Mouse (Mus musculus) MEL (cell line): Measurements from ENCODE around the gene Lrrc32. TPM values are rescaled to one million over a fixed set of nuclear protein-coding genes. Genes with fewer than 3 reads are reported as not detected.

ENCODE experiments used
- DNase-seq: peaks from one replicate; pipeline ENCODE4 v3.0.0; 2011; ENCODE audit warnings: low read depth, low spot score
- H3K27ac ChIP-seq: 2 replicates; pipeline ENCODE4 v1.5.1; 2012; ENCODE audit warnings: low read depth, mild to moderate bottlenecking, control low read depth, low read length, moderate library complexity; ENCODE audit not compliant: control insufficient read depth
- H3K27me3 ChIP-seq, 2 experiments: fragments of 150-350 bp in 1 of 2; sonication (generic) in 1 of 2; 2 replicates each; pipeline ENCODE4 v1.6.1; 2012; ENCODE audit warnings: low read length in 2 of 2, mild to moderate bottlenecking in 2 of 2, improper control_type of control experiment in 1 of 2, moderate library complexity in 1 of 2; ENCODE audit not compliant: insufficient read depth in 2 of 2, control insufficient read depth in 1 of 2
- H3K36me3 ChIP-seq, 2 experiments: 2 replicates each; pipeline ENCODE4 v1.6.1; 2012 to 2014; ENCODE audit warnings: low read length in 2 of 2, improper control_type of control experiment in 1 of 2, inconsistent platforms in 1 of 2, mild to moderate bottlenecking in 1 of 2; ENCODE audit not compliant: insufficient read depth in 2 of 2, control insufficient read depth in 1 of 2
- H3K4me1 ChIP-seq, 2 experiments: fragments of 150-350 bp in 1 of 2; sonication (generic) in 1 of 2; 2 replicates each; pipeline ENCODE4 v1.6.1; 2012; ENCODE audit warnings: low read length in 2 of 2, improper control_type of control experiment in 1 of 2, mild to moderate bottlenecking in 1 of 2; ENCODE audit not compliant: insufficient read depth in 2 of 2, control insufficient read depth in 1 of 2
- H3K4me3 ChIP-seq, 2 experiments: fragments of 150-350 bp in 1 of 2; sonication (generic) in 1 of 2; 2 replicates each; pipeline ENCODE4 v1.5.1; 2012; ENCODE audit warnings: low read depth in 2 of 2, low read length in 2 of 2, mild to moderate bottlenecking in 2 of 2, moderate library complexity in 2 of 2, control low read depth in 1 of 2, improper control_type of control experiment in 1 of 2; ENCODE audit not compliant: control insufficient read depth in 1 of 2, insufficient read depth in 1 of 2
- H3K79me2 ChIP-seq: 2 replicates; pipeline ENCODE4 v1.6.1; 2012; ENCODE audit warnings: mild to moderate bottlenecking, low read length, moderate library complexity; ENCODE audit not compliant: control insufficient read depth, poor library complexity, insufficient read depth
- H3K9ac ChIP-seq: 2 replicates; pipeline ENCODE4 v1.6.1; 2012; ENCODE audit warnings: low read depth, mild to moderate bottlenecking, control low read depth, low read length, moderate library complexity; ENCODE audit not compliant: control insufficient read depth, poor library complexity, severe bottlenecking
- H3K9me3 ChIP-seq: fragments of 150-350 bp; sonication (generic); replicated peaks from 2 replicates; pipeline ENCODE4 v1.6.1; 2012; ENCODE audit warnings: mild to moderate bottlenecking, low read length, improper control_type of control experiment, moderate library complexity; ENCODE audit not compliant: insufficient read depth
- CHD2 ChIP-seq: IDR thresholded peaks from 2 replicates; pipeline ENCODE4 v1.6.1; 2011; ENCODE audit warnings: low read length, improper control_type of control experiment
- HCFC1 ChIP-seq: IDR thresholded peaks from 2 replicates; pipeline ENCODE4 v1.6.1; 2012; ENCODE audit warnings: low read depth, mild to moderate bottlenecking, inconsistent platforms, low read length, improper control_type of control experiment, moderate library complexity
- KAT2A ChIP-seq: conservative IDR thresholded peaks from 2 replicates; pipeline ENCODE4 v1.6.1; 2012; ENCODE audit warnings: low read depth, low read length, improper control_type of control experiment, inconsistent platforms
- MAFK ChIP-seq: IDR thresholded peaks from 2 replicates; pipeline ENCODE4 v1.6.1; 2011; ENCODE audit warnings: low read depth, mild to moderate bottlenecking, low read length, improper control_type of control experiment, borderline replicate concordance
- MEF2A ChIP-seq: IDR thresholded peaks from 2 replicates; pipeline ENCODE4 v1.6.1; 2014; ENCODE audit warnings: low read depth, mild to moderate bottlenecking, inconsistent platforms, low read length, improper control_type of control experiment; ENCODE audit not compliant: poor library complexity, insufficient replicate concordance, severe bottlenecking; ENCODE audit errors: extremely low read depth
- MYC ChIP-seq: IDR thresholded peaks from 2 replicates; pipeline ENCODE4 v1.6.1; 2011; ENCODE audit warnings: low read depth, mild to moderate bottlenecking, low read length, improper control_type of control experiment, moderate library complexity
- NRF1 ChIP-seq: IDR thresholded peaks from 2 replicates; pipeline ENCODE4 v1.6.1; 2014; ENCODE audit warnings: low read depth, mild to moderate bottlenecking, inconsistent platforms, low read length, improper control_type of control experiment, moderate library complexity; ENCODE audit not compliant: poor library complexity, insufficient read depth, severe bottlenecking
- POLR2AphosphoS2 ChIP-seq: IDR thresholded peaks from 2 replicates; pipeline ENCODE4 v1.6.1; 2011; ENCODE audit warnings: low read length, improper control_type of control experiment
- POLR2AphosphoS5 ChIP-seq: IDR thresholded peaks from 2 replicates; pipeline ENCODE4 v1.6.1; 2012; ENCODE audit warnings: low read depth, borderline replicate concordance, mild to moderate bottlenecking, inconsistent platforms, low read length, moderate library complexity, mixed read lengths
- SMC3 ChIP-seq: IDR thresholded peaks from 2 replicates; pipeline ENCODE4 v1.6.1; 2011; ENCODE audit warnings: low read depth, low read length, improper control_type of control experiment
- TCF12 ChIP-seq: IDR thresholded peaks from 2 replicates; pipeline ENCODE4 v1.6.1; 2014; ENCODE audit warnings: low read depth, mild to moderate bottlenecking, inconsistent platforms, low read length, improper control_type of control experiment, moderate library complexity
- UBTF ChIP-seq: IDR thresholded peaks from 2 replicates; pipeline ENCODE4 v1.6.1; 2012; ENCODE audit warnings: low read depth, mild to moderate bottlenecking, inconsistent platforms, low read length, improper control_type of control experiment, moderate library complexity, borderline replicate concordance; ENCODE audit not compliant: insufficient read depth
- USF2 ChIP-seq, 2 experiments: IDR thresholded peaks; 2 replicates each; pipeline ENCODE4 v1.6.1; 2011 to 2012; ENCODE audit warnings: improper control_type of control experiment in 2 of 2, low read length in 2 of 2, borderline replicate concordance in 1 of 2, inconsistent platforms in 1 of 2, low read depth in 1 of 2, mild to moderate bottlenecking in 1 of 2; ENCODE audit not compliant: insufficient read depth in 1 of 2
- ZC3H11A ChIP-seq: IDR thresholded peaks from 2 replicates; pipeline ENCODE4 v1.6.1; 2012; ENCODE audit warnings: low read depth, mild to moderate bottlenecking, inconsistent platforms, low read length, improper control_type of control experiment
- ZKSCAN1 ChIP-seq: IDR thresholded peaks from 2 replicates; pipeline ENCODE4 v1.6.1; 2012; ENCODE audit warnings: low read depth, mild to moderate bottlenecking, inconsistent platforms, low read length, improper control_type of control experiment, moderate library complexity
- ZMIZ1 ChIP-seq: IDR thresholded peaks from 2 replicates; pipeline ENCODE4 v1.6.1; 2012; ENCODE audit warnings: low read depth, mild to moderate bottlenecking, inconsistent platforms, low read length, improper control_type of control experiment, moderate library complexity
- polyA plus RNA-seq, 2 experiments: library from polyadenylated mRNA; stranded (reverse) in 1 of 2; unstranded in 1 of 2; fragments of >175 nt in 1 of 2; fragments of >200 nt in 1 of 2; gene quantifications; 2 replicates each; pipeline versions ENCODE4 v1.2.1 to v1.2.4; 2012; ENCODE audit warnings: low replicate concordance in 2 of 2, low read depth in 1 of 2; ENCODE audit not compliant: insufficient read length in 2 of 2, insufficient read depth in 1 of 2, missing spikeins in 1 of 2
- total RNA-seq: library from RNA; depleted of rRNA; stranded (reverse); fragments of 300-350 nt; gene quantifications from 2 replicates; pipeline ENCODE4 v1.2.3, GENCODE M21; 2012

Lrrc32 gene
- total and polyA plus RNA-seq, 3 experiments: not detected

DNA sequence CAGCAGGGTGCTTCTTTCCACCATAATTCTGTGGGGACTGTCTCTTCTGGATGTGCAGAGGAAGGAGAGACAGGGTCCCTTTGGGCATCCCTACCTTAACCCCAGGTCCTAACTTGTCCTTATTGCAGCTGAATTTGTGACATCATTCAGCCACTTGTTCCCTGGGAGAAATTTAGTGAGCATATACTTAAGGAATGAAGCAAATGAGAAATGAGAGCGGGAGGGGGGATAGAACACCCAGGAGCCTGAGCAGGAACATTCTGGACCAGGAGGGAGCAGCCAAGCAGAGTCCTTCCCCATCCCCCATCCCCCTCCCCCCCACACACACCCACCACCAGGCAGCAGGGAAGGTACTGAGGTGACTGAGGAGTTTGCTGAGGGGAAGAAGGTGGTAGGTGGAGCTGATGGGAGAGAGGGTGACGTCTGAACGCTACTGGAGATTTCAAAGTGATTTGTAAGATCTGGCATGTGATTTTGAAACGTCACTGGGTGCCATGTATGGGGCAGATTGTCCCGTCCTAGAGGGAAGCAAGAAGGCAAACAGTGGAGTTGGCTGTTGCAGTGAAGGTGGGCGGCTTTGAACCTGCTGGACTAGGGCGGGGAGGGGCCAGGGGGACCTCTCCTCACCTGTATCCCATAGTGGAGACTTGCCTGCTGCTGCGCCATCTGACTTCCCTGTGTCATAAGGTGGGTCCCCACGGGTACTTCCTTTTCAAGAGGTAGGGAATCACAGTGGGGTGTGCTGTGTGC is 2.5 kb downstream of the Lrrc32 start:
- Histone ChIP-seq H3K27ac (no peak overlapping the region), H3K4me3 (no peak overlapping the region), H3K36me3 (no peaks in the 10 kb centered on the region), H3K27me3 (peaks cover 0 to 1% of the 10 kb centered on the region in 2 experiments; a peak in 2 of 4 replicates), H3K4me1 (no peaks in the 10 kb centered on the region), H3K79me2 (no peaks in the 10 kb centered on the region), H3K9me3 (no peaks in the 10 kb centered on the region), H3K9ac (no peak overlapping the region)
- DNase-seq: no peak
- no peak for TF ChIP-seq MAFK
- no peak for TF ChIP-seq CHD2
- no peak for TF ChIP-seq KAT2A
- no peak for TF ChIP-seq POLR2AphosphoS5
- no peak for TF ChIP-seq MEF2A
- TF ChIP-seq POLR2AphosphoS2: no peak
- TF ChIP-seq HCFC1: no peak
- no peak for TF ChIP-seq ZMIZ1
- no peak for TF ChIP-seq NRF1
- no peak for TF ChIP-seq USF2 (IDR thresholded peaks at IDR 0.05; ENCODE audit: borderline replicate concordance in 1 of 2, insufficient read depth in 1 of 2, low read depth in 1 of 2, low read length in 2 of 2)
- TF ChIP-seq TCF12: no peak
- no peak for TF ChIP-seq UBTF
- TF ChIP-seq SMC3: no peak
- TF ChIP-seq MYC: no peak

DNA sequence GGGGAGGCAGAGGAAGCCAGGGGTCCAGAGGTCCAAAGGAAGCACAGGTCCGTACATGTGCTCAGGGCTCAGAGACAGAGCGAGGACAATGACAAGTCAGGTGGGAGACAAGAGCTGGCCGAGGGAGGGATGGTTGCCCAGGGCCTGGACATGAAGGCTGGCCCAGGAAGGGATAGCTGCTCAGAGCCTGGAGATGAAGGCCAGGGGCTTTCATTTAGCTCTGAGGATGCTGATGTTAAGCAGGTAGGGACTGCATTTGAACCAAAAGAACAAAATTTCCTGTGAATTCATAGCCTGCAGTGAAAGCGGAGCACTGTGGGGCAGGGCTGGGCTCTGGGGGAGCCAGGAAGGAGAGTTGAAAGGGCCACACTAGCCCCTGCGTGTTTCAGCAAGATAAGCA is 3.2 kb downstream of the Lrrc32 start:
- Histone ChIP-seq H3K9ac (no peak overlapping the region), H3K9me3 (no peaks in the 10 kb centered on the region), H3K4me1 (no peaks in the 10 kb centered on the region), H3K36me3 (no peaks in the 10 kb centered on the region), H3K4me3 (no peak overlapping the region), H3K79me2 (no peaks in the 10 kb centered on the region), H3K27me3 (peaks cover 0 to 1% of the 10 kb centered on the region in 2 experiments; a peak in 3 of 4 replicates), H3K27ac (no peak overlapping the region)
- TF ChIP-seq MEF2A: no peak
- TF ChIP-seq ZC3H11A: no peak
- TF ChIP-seq ZKSCAN1: no peak
- DNase-seq: no peak
